Mouse (Mus musculus) kidney, postnatal 0 days (tissue): ENCODE measurements around the gene Carmil1. TPM values are rescaled to one million over a fixed set of nuclear protein-coding genes. Genes with fewer than 3 reads are reported as not detected.
"Not testable (repeated sequence)": the region's sequence is repeated elsewhere in the genome, so short reads cannot be mapped to it uniquely, and the experiment has no call there.

ENCODE experiments used
- ATAC-seq: fragments of 200-750 bp; cut with Nextera tagmentation; replicated peaks from 2 replicates; pipeline ENCODE4 v1.8.0; 2017; ENCODE audit warnings: low read depth, moderate number of reproducible peaks, moderate TSS enrichment, moderate library complexity; ENCODE audit not compliant: low FRiP score
- DNase-seq: peaks from one replicate; pipeline ENCODE4 v3.0.0-alpha.2; 2016; ENCODE audit warnings: low spot score
- H3K27ac ChIP-seq: fragments of 300-500 bp; sonication (generic); 2 replicates; pipeline ENCODE4 v1.5.1; 2014; ENCODE audit warnings: mild to moderate bottlenecking
- H3K27me3 ChIP-seq: fragments of 300-500 bp; sonication (generic); 2 replicates; pipeline ENCODE4 v1.6.1; 2014; ENCODE audit warnings: low read length, mixed read lengths; ENCODE audit not compliant: insufficient read depth
- H3K36me3 ChIP-seq: fragments of 300-500 bp; sonication (generic); 2 replicates; pipeline ENCODE4 v1.6.1; 2014; ENCODE audit warnings: low read length, mixed read lengths; ENCODE audit not compliant: insufficient read depth
- H3K4me1 ChIP-seq: fragments of 300-500 bp; sonication (generic); replicated peaks from 2 replicates; pipeline ENCODE4 v1.6.1; 2014; ENCODE audit warnings: antibody characterized with exemption, low read length, mixed read lengths; ENCODE audit not compliant: insufficient read depth
- H3K4me2 ChIP-seq: fragments of 300-500 bp; sonication (generic); 2 replicates; pipeline ENCODE4 v1.6.1; 2014; ENCODE audit warnings: mild to moderate bottlenecking, low read length, moderate library complexity, mixed read lengths
- H3K4me3 ChIP-seq: fragments of 300-500 bp; sonication (generic); replicated peaks from 2 replicates; pipeline ENCODE4 v1.5.1; 2014; ENCODE audit warnings: low read depth, low read length
- H3K9ac ChIP-seq: fragments of 300-500 bp; sonication (generic); 2 replicates; pipeline ENCODE4 v1.6.1; 2014; ENCODE audit warnings: low read depth, low read length
- H3K9me3 ChIP-seq: fragments of 300-500 bp; sonication (generic); replicated peaks from 2 replicates; pipeline ENCODE4 v1.6.1; 2016; ENCODE audit warnings: low read length, inconsistent platforms, mixed read lengths
- CTCF ChIP-seq: IDR thresholded peaks from 2 replicates; pipeline ENCODE4 v1.5.1; 2016; ENCODE audit warnings: antibody characterized with exemption, low read depth, mild to moderate bottlenecking, moderate library complexity
- whole genome bisulfite sequencing: fragments of 180-500 bp; shearing (Covaris S2); extraction: QIAGEN DNeasy Blood & Tissue Kit; methylation state at CpG from one replicate; pipeline ENCODE4 v1.1.7; 2014; 5-methylcytosine and 5-hydroxymethylcytosine counted together
- polyA plus RNA-seq: library from polyadenylated mRNA; unstranded; fragments of >200 nt; fragmentation: Nextera tagmentation; extraction: Ambion mirVana; gene quantifications from 2 replicates; pipeline ENCODE4 v1.2.1, GENCODE M21; 2015

Gene Carmil1
- polyA plus RNA-seq, 1 experiment from 2014 or later = 35.4 TPM

DNA sequence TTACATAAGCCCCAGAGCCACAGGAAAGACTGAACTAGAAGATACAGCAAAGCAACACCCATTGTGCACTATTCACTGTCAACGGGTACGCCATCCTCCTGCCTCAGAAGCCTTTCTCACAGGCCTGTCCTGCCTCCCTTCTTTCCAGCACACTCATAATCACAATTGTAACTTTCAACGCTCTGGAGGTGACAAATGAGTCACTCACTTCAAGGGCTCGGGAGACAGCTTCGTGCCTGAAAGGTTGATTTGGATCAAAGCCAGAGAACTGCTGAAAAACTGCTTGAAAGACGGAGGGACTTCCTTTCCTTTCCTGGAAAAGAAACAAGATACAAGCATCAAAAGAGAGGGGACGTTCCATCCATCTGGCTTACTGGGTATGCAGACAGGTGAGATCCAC lies 172.3 kb downstream of the Carmil1 start:
- no peak for TF ChIP-seq CTCF
- Histone ChIP-seq H3K36me3 (0 out of 2 replicates have a peak, but pooled peaks cover 2% of the 10 kb centered on the region), H3K4me1 (no peaks in the 10 kb centered on the region), H3K4me2 (no peak overlapping the region), H3K4me3 (no peak overlapping the region), H3K9ac (no peak overlapping the region), H3K27ac (no peak overlapping the region), H3K9me3 (no peaks in the 10 kb centered on the region), H3K27me3 (no peaks in the 10 kb centered on the region)
- WGBS = 26% methylated on average over 7 of the region's 7 CpGs
- no peak for DNase-seq
- ATAC-seq = no peak

DNA sequence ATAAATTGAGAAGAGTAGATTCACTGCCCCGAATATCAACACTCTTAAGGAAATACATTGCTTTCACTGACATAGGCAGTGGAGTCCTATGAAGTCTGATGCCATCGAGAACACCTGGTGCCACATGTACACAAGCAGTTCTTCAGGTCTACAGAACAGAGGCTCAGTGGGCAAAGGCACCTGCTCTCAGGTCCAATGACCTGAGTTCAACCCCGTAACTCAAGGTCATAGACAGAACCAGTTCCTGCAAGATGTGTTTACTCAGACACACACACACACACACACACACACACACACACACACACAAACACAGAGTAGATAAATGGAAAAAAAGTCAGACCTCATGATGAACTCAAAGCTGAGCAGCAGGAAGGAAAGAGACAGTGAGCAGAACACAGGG lies 173.5 kb downstream of the Carmil1 start:
- Histone ChIP-seq H3K4me1 (no peaks in the 10 kb centered on the region), H3K4me2 (no peak overlapping the region), H3K27ac (no peak overlapping the region), H3K36me3 (0 out of 2 replicates have a peak, but pooled peaks cover 2% of the 10 kb centered on the region), H3K4me3 (no peak overlapping the region), H3K27me3 (no peaks in the 10 kb centered on the region), H3K9ac (no peak overlapping the region), H3K9me3 (no peaks in the 10 kb centered on the region)
- TF ChIP-seq CTCF = no peak
- ATAC-seq (no peak), DNase-seq (no peak)
- 86% methylated on average over 3 of the region's 3 CpGs for WGBS

DNA sequence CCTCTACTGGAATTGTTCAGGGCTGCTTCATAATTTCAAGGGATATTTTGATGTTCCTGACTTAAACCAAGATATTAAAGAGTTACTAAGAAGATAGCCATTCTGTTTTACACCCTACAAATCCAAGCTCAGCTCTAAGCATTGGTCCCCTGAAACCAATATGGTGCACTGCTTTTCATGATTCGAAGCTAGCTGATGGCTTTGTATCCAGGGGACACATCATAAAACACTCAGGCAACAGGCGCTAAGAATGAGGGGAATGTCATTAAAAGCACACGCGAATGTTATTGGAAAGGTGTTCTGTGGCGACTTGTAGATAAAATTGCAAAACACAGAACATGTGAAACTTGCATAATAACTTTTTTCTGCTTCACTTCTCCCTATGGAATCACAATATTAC lies 174.8 kb downstream of the Carmil1 start:
- H3K36me3 ChIP-seq = no peaks in the 10 kb centered on the region
- WGBS = 72% methylated on average over 5 of the region's 5 CpGs
- H3K9ac ChIP-seq = no peak overlapping the region
- no peak overlapping the region for H3K4me3 ChIP-seq
- H3K4me2 ChIP-seq = no peak overlapping the region
- DNase-seq (no peak), ATAC-seq (no peak)
- no peaks in the 10 kb centered on the region for H3K4me1 ChIP-seq
- no peak overlapping the region for H3K27ac ChIP-seq
- no peaks in the 10 kb centered on the region for H3K27me3 ChIP-seq
- H3K9me3 ChIP-seq = no peaks in the 10 kb centered on the region
- TF ChIP-seq CTCF = no peak

DNA sequence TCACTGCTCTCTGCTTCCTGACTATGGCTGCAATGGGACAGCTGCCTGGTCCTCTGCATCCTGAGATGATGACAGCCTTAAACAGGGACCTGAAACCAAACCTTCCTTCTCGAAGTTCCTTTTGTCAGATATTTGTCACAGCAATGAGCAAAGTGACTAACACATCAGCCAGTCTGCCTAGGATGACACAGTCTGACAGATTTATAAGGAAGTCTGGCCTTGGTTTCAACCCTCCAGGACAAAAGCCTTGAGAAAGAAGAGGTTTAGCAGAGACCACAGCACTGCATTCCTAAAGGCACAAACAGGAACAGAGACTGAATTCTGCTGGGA lies 175.3 kb downstream of the Carmil1 start:
- Histone ChIP-seq H3K27me3 (no peaks in the 10 kb centered on the region), H3K27ac (no peak overlapping the region), H3K36me3 (no peaks in the 10 kb centered on the region), H3K4me1 (no peaks in the 10 kb centered on the region), H3K9ac (no peak overlapping the region), H3K9me3 (no peaks in the 10 kb centered on the region), H3K4me3 (no peak overlapping the region), H3K4me2 (no peak overlapping the region)
- no peak for ATAC-seq
- DNase-seq = no peak
- 43% methylated on average over 1 of the region's 1 CpGs for WGBS
- TF ChIP-seq CTCF = no peak

- peak; percentile 4 for DNase-seq
- ATAC-seq, H3K9me3 ChIP-seq, H3K4me1 ChIP-seq, H3K4me2 ChIP-seq, H3K4me3 ChIP-seq, H3K9ac ChIP-seq, H3K36me3 ChIP-seq, H3K27me3 ChIP-seq, H3K27ac ChIP-seq: not testable (repeated sequence)
- WGBS = 72% methylated on average over 9 of the region's 9 CpGs
Observed at GRCm38 (mm10) chr13:24104611-24105339, 175.8 kb downstream of the Carmil1 start.

- no peak for ATAC-seq
- WGBS = 35% methylated on average over 4 of the region's 4 CpGs
Observed at GRCm38 (mm10) chr13:24104016-24104415, 176.6 kb downstream of the Carmil1 start.

GRCm38 (mm10) chr13:24103152-24103551 lies 177.4 kb downstream of the Carmil1 start:
- TF ChIP-seq CTCF = no peak
- WGBS = 74% methylated on average over 2 of the region's 2 CpGs
- Histone ChIP-seq H3K4me1 (no peaks in the 10 kb centered on the region), H3K9me3 (no peaks in the 10 kb centered on the region), H3K27ac (no peak overlapping the region), H3K4me3 (no peak overlapping the region), H3K27me3 (no peaks in the 10 kb centered on the region), H3K4me2 (no peak overlapping the region), H3K9ac (no peak overlapping the region), H3K36me3 (0 out of 2 replicates have a peak, but pooled peaks cover 2% of the 10 kb centered on the region)
- ATAC-seq = no peak
- DNase-seq = no peak

More at GRCm38 (mm10) chr13:24104016-24104415, 176.6 kb downstream of the Carmil1 start:
- no peaks in the 10 kb centered on the region for H3K9me3 ChIP-seq
- no peaks in the 10 kb centered on the region for H3K36me3 ChIP-seq
- H3K4me1 ChIP-seq = no peaks in the 10 kb centered on the region
- DNase-seq = peak; percentile 12
- no peak overlapping the region for H3K4me2 ChIP-seq
- H3K27me3 ChIP-seq = no peaks in the 10 kb centered on the region
- no peak for TF ChIP-seq CTCF
- H3K27ac ChIP-seq = no peak overlapping the region
- H3K9ac ChIP-seq = no peak overlapping the region
- H3K4me3 ChIP-seq = no peak overlapping the region
